Mouse (Mus musculus): ENCODE measurements around the gene Chst1.

DNA sequence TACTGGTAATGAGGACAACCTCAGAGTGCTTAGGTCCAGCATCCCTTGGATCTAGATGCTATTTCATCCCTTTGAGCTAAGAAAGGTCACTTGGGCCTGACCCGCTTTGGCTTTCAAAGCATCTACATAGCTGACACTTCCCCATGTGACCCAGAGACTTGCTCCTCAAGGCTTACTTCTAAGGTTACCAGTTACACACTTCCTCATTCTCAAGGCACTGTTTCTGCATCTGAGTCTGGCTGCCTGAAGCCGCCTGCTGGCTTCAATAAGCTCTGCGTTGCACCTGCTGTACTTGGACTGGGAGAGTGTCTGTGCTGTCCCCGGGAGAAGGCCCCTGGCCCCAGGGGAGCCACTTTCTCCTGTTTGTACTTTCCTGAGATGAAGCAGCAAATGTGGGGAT, 36.6 kb upstream of the Chst1 start:
- TF ChIP-seq CTCF (IDR thresholded peaks at IDR 0.05; ENCODE audit: control insufficient read depth, insufficient read depth, low read length) (no peak), POLR2A (IDR thresholded peaks at IDR 0.05; ENCODE audit: borderline replicate concordance, control insufficient read depth, low read depth, low read length) (no peak)

All from bone marrow, adult 2 months (tissue).